Mouse (Mus musculus) monocyte, adult 5-6 weeks (primary cell): ENCODE measurements at regions not wholly inside any gene's neighbourhood (a gene's known extent, or its start where the extent isn't known, plus 50 kb on each side); places are given as distances from the start of the nearest gene placed in this dataset.

ENCODE experiments used
- ATAC-seq: fragments of 153-309, 156-312 bp; replicated peaks from 2 replicates; pipeline ENCODE4 v1.8.0; 2017; ENCODE audit warnings: mild to moderate bottlenecking; ENCODE audit not compliant: low TSS enrichment, insufficient number of reproducible peaks, severe bottlenecking, poor library complexity, low FRiP score

DNA sequence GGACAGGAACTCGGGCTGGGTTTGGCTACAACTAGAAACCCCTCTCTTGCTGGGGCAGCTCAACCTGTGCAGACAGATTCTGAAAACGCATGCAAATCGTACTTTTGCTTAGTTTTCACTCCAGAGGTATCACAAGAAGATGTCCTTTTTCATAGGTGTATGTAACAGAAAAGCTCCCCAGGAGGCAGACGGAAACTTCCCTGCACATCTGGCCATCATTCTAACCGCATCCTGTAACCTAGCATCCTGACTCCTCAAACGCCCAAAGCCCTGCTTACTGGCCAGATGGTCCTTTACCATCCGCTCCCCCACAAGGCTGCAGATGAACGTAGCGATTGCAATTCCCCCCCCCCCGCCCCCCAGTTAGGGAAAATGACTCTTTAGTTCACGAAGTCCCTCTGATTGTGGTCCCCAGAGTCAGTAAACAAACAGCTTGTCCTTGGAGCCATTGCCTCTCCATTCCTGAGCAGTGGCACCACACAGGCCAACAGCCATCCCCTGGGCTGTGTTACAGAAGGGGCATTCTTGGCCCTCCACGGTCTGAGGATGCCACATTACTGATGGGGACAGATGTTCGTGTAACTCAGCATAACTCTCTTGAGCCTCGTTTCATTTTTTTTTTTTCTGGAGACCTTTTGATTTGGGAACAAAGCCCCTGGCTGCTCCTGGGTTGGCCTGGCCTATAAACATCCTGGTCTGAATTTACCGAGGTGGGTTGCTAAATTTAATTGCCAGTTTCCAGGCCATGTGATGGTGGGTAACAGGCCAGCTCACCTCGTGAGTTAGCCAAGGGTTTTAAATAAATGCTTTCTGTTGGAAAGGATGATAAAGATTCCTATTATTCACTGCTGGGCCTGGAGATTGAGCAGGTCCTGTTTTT lies 149.6 kb upstream of the Rreb1 start:
- ATAC-seq: no peak

DNA sequence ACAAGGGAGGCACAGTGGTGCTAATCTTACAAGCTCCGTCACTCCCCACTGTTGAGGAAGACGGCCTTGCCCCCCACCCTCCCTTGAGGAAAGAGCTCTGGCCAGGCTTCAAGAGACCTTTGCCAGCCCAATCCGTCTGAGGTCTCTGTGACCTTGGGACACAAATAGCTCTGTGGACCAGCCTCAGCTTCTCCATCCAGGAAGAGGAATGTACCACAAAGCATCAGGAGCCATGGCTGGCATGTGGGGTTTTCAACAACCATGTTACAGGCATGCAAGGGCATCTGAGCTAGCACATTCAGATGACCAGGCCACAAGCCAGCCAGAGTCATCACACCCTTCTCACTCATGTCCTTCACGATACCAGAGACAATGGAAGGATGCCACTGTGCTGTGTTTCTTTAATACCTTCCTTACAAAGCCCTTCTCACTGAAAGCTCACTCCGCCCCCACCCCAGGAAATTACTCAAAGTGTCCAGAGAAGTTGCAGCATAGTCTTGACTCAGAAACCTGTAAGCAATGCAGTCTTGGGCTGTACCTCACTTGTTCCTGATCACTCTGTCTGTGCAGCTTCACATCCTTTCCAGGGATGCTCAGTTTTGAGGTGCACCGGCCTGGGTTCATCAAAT lies 148.8 kb upstream of the Rreb1 start:
- ATAC-seq: no peak

DNA sequence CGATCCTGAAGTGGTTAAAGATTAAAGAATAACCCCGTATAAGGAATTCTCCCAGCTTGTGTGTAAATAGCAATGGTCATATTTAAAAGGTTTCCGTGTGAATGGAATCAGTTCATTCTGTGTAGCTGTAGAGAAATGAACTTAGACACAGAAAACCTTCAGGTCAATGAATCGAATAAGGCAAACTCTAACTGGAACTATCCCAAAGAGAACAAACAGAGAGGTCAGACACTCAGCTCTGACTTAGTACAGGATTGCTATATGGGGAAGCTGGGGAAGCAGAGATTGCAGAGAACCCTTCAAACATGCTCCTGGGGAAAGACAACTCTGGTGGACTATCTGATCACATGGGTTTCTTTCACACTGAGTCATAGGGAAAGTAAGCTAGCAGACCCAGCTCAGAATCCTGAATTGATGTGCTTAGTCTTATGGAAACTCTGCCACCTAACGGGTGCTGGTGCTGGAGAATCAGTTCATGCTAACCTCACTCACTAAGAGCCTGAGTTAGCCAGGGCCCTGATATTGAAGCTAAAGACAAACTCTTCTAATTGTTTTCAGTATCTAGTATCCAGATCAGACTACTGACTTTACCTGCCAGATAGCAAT lies 145.3 kb upstream of the Rreb1 start:
- no peak for ATAC-seq

DNA sequence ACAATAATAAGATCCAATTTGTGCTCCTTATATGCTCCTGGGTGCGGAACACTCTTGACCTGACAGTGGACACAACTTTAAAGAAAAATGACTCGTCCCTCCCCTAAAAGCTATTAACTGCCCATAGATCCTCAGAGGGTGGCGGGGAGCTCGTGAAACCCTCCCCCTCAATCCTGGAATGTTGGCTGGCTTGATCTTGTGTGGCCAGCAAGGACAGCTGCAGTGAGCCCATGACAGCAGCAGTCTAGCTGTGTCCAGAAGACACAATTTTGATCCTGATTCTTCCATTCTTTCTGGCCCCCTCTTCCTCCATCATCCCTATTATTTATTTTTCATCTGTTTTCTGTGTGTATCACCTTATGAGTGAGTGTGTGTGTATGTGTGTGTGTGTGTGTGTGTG lies 141.8 kb upstream of the Rreb1 start:
- ATAC-seq: no peak

DNA sequence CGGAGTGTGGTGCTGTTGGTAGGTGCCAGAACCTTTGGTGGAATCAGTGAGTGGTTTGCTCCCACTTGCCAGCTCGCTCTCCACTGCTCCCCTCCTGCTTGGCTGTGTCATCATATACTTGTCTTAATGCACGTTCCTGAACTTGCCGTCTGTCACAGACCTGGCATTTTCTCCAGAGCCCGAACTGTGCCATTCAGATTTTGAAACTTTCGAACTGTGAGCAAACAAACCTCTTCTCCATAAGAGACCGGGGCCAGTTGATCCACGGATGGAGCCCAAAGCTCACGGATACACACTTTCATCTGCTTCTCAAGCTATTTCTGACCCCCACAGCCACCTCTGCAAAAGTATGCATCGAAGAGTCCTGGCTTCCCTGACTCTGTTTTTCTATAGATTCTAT lies 141.0 kb upstream of the Rreb1 start:
- no peak for ATAC-seq

DNA sequence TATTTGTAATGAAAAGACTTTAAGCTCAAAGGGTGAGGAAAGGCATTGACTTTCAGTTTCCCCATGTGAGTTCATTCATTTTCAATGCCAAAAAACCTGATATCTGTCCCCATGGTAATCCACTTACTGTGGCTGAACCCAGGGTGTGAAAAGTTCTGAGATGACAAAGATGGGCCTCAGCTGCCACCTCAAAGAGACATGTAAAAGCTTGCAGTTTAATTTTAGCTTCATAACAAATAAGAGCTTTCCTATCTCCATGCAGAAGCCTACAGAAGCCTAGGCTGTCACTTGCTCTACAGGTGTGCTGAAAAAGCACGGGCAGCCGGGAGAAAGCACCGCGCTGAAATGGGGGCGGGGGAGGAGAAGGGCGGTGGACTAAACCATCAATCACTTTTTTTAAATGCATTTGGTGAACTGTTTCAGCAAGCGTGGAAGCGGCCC lies 140.1 kb upstream of the Rreb1 start:
- no peak for ATAC-seq

DNA sequence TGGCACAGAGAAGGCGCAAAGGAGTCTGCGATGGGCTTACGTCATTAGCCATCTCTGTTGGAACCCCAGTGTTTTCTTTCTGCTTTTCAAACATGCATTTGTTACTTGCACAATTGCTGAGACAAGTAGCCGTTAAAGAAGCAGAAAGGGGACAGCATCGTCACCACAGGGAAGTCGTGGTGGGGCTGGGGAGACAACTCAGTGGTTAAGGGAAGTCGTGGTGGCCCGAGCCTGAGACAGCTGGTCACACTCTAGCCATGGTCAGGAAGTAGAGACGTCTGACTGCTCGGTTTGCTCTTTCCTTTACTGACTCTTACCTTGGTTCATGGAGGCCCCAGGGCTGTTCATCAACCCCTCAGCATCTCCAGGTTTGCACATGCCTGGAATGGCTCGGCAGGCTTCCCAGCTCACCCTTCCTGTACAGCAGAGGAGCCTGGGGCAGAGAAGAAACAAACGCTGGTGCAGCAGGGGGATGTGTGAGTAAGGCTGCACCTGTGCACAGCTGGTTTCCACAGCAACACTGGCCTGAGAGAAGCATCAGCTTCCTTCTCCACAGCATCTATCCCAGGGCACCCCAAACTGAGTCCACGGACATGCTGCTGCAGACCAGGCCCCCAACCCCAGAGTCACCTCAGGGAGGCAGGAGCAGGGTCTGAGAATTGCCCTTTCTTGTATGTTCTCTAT lies 135.6 kb upstream of the Rreb1 start:
- peak; percentile 97 for ATAC-seq

DNA sequence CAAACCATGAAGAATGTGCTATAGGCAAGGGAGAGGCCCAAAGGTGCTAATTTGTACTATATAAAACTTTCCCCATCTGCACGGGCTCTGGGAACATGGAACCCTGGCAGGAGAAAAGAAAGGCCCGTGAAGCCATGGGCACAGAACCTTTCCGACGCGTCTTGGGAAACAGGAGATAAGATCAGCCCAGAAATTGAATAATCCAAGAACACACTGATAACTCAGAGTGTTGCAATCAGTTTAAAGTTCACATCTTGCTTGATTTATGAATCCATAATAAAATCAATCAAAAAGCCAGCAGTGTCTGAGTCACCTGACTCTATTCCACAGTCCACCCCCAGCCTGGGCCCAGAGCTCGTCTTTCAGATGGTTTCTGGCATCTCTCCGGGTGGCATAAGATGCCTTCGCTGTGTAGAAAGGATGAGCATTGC lies 133.4 kb upstream of the Rreb1 start:
- ATAC-seq: no peak

DNA sequence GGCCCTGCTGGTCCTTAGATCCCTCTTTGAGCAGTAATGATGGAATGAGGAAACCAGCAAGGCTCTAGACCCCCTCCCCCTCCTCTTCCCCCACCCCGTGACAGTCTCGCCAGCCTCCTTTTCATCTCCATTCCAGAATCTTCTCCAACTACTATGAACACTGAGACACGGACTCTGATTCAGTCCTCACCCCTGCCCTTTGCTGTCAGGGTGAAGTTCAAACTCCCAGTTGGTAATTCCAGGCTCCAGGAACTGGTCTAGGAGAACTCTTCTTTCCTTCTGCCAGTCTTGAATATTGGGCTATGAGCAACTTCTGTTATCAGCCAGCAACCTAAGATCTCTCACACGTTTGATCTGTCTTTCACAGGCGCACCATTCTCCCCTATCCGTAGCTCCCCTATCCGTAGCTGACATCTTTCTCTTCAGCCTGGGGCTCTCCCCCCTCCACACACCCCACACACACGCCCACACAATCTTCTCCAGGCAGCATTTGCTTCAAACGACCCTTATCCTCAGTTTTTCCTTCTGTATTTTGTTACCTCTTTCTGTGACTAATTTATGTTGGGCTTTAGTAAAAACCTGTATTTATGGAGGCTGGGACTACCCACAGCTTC lies 128.6 kb upstream of the Rreb1 start:
- no peak for ATAC-seq

DNA sequence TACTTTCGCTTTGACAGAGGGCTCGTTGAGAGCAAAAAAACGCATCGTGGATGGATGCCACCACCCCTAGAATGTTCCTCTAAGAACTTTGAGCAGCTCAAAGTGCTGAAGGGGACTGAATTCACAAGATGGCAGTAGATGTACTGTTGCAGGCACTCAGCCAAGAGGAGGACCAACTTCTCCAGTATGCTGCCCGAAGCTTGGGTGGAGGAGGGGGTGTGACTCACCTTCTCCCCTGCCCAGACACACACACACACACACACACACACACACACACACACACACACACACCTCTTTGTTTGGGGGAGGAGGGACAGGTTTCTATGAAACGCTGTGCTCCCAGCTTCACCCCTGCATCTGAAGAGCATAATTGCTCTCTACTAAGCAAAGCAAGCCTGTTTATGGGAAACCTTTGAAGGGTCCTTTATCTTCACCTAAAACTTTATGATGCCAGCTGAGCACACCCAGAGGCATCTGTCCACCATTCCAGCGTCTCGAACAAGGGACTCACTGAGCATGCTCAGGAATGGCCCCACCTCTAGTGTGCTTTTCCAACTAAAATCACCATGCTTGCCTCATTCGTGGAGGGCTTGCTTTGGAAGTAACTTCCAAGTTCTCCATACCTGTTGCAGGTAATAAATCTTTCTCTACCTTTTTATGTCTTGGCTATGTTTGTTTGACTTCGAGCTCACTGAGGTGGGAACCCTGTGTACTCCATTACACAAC lies 126.8 kb upstream of the Rreb1 start:
- no peak for ATAC-seq

DNA sequence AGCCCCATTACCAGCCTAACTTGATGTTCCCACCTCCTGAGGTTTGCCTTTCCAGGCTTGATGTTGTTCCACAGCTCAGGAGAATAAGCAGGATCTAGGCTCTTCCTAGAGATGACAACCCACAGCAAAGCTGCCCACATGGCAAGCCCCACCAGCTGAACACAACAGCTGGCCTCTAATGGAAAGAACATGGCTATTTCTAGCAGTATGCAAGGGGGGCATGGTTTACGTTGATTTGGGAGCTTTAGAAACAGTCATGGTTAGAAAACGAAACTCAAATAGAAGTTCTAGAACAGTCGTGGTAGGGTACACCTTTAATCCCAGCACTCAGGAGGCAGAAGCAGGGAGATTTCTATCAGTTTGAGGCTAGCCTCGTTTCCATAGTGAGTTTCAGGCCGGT lies 123.5 kb upstream of the Rreb1 start:
- ATAC-seq: no peak

DNA sequence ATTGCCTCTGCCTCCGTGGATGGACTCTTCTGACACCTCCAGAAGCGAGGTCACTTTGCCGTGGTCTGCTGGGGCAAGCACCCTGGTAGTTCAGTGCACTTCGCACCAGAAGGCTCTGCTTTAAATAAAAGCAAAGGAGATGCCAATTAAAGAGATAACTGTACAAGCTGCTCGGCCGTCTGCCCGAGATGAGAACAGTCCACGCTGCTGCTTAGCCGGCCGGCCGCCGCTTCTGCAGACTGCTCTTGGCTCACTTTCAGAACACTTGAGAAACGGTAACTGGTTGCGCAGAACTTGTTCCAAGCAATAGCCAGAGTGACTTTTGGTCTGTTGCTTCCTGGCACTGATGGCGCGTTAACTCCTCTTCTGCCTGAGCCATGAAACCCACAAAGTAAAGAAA lies 121.0 kb upstream of the Rreb1 start:
- peak; percentile 34; the same call in 1 of the 2 replicates for ATAC-seq

DNA sequence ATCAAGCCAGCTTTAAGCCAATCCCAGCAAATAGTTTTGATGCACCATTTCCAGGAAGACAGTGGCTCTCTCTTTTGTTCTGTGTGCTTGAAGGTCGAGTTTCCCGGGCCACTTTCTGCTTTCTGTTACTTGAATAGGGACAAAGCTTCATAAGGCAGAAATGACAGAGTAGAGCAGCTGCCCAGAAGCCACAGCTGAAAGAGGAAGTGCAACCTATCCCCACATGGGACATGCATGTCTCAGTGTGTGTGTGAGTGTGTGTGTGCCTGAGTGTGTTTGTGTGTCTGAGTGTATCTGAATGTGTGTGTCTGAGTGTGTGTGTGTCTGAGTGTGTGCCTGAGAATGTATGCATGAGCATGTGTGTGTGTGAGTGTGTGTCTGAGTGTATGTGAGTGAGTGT lies 120.2 kb upstream of the Rreb1 start:
- ATAC-seq: peak; percentile 95

DNA sequence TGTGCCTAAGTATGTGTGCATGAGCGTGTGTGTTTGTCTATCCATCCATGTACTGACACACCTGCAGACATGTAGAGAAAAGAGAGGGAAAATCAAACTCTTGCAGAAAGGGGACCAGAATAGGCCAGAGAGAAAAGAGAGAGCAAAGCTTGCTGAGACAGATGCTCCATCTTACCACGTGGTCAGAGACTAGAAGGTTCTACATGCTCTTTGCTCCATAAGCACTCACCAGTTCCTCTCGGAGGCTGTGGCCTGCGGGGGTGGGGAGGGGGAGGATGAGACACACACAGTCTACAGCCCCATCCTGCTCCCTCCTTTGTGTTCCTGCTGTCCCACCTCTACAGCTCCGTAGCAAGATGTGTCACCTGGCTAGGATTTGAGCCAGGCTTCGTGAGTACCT lies 119.7 kb upstream of the Rreb1 start:
- ATAC-seq: 0 out of 2 replicates have a peak, but pooled peaks have one; percentile 11

DNA sequence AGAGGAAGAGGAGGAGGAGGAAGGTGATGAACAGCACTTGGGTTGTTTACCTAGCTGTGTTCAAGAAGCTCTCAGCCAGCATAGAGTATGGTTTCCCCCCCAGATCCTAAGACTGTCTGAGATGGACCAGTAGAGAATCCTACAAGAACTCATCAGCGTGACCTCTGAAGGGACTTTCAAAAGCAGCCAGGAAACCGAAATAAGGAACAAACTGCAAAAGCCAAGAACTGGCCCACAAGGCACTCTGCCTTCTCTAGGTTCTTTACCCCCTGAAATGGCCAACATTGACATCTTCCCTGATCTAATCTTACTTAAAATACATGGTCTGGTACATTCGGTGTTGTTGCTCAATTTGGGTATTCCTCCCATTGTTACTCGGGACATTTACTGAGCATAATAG lies 118.1 kb upstream of the Rreb1 start:
- ATAC-seq: no peak

DNA sequence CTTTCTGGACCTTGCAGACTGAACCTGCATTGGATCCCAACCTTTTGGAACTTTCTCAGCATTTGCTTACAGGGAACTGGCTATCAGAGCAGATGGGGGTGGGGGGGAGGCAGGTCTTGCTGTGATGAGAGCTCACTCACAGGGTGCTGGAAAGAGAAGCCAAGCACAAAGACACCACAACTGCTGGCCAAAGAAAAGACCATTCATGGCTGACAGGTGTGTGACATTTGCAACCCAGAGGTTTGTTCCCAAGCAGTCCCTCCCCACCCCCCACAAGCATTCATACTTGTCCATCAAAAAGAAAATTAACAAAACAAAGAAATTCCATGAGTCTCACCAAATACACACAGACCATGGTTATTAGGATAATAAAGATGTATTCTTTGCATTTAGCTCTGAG lies 117.5 kb upstream of the Rreb1 start:
- no peak for ATAC-seq

DNA sequence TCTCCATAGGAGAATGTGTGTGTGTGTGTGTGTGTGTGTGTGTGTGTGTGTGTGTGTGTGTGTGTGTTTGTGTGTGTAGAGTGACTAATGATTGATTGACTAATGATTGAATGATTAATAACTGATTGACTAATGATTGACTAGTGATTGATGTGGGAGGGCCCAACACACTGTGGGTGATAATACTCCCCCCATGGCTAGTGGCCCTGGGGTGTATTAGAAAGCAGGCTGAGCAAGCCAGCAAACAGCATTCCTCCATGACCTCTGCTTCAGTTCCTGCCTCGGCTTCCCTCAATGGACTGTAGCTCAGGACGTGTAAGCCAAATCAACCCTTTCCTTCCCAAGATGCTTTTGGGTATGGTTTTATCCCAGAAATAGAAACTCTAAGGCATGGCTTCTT lies 114.1 kb upstream of the Rreb1 start:
- ATAC-seq: no peak

DNA sequence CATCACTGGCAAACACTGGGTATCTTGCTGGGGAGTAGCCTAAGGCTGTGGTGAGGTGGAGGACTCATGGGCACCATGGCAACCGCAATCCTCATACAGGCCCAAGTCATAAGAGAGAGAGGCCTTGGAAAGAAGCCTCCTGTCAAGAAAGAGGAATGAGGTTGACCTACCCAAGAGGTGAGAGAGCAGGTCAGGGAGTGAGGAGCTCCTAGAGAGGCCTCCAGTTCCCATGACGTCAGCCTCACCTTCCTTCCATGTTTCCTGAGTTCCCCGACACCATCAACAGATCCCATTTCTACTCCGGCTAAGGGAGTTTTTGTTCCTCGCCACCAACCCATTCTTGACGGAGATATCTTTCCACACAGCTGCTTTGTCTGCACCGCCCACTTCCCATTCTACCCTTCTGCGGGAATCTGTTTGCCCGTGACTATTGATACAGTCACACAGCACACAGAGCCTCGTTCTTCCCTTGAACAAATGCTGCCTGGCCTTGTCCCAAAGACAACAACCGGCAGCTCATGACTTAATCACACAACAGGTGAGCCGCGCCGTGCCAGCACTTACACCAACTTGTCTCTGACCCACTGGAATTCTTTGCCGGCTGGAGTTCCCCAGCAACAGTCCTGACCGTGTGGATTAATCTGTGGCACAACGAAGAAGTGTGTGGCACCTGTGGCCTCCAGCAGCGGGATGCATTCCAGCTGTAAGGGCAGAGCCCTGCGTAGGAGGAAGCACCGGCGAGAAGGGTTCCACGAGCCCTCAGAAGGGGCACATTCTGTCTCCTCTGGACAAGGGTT lies 111.8 kb upstream of the Rreb1 start:
- ATAC-seq: no peak
